Mouse (Mus musculus): Measurements from ENCODE around the gene Clasp1.

DNA sequence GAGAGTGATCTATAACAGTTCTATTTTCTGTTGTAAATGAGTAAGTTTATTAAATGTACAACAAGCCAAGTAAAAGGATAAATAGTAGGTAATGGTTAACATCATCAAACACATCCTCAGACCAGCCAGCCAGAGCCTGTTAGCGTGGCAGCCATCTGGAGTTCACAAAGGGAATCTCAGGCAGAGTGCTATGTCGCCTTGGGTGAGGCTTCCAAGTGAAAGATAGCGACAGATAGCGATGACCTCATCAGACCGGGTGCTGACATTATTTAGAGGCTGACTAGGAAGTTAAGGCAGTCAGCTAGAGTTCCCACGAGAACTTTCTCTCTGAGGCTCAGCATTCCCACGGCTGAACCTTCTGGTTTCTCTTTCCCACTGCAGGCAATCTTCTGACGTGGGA lies 83.5 kb downstream of the Clasp1 start:
- TF ChIP-seq CTCF (IDR thresholded peaks at IDR 0.05): no peak
- no peak for TF ChIP-seq EP300 (IDR thresholded peaks at IDR 0.05)
